Mouse (Mus musculus) midbrain, embryonic 14.5 days (tissue): ENCODE data around the gene Smtn. TPM values are rescaled to one million over a fixed set of nuclear protein-coding genes. Genes with fewer than 3 reads are reported as not detected.

Source experiments
- ATAC-seq: fragments of 200-750 bp; cut with Nextera tagmentation; 2 replicates; pipeline ENCODE4 v1.8.0; 2017; ENCODE audit warnings: moderate number of reproducible peaks, moderate library complexity; ENCODE audit not compliant: low FRiP score, low TSS enrichment
- DNase-seq: peaks from one replicate; pipeline ENCODE4 v3.0.0-alpha.2; 2015
- H3K27ac ChIP-seq: fragments of 300-500 bp; sonication (generic); replicated peaks from 2 replicates; pipeline ENCODE4 v1.5.1; 2014; ENCODE audit warnings: mild to moderate bottlenecking, low read depth, low read length, moderate library complexity
- H3K27me3 ChIP-seq: fragments of 300-500 bp; sonication (generic); 2 replicates; pipeline ENCODE4 v1.6.1; 2014; ENCODE audit warnings: low read length, control low read depth, mixed read lengths; ENCODE audit not compliant: control insufficient read depth, insufficient read depth
- H3K36me3 ChIP-seq: fragments of 300-500 bp; sonication (generic); 2 replicates; pipeline ENCODE4 v1.6.1; 2014; ENCODE audit warnings: low read length, control low read depth; ENCODE audit not compliant: control insufficient read depth, insufficient read depth
- H3K4me1 ChIP-seq: fragments of 300-500 bp; sonication (generic); 2 replicates; pipeline ENCODE4 v1.6.1; 2014; ENCODE audit warnings: mild to moderate bottlenecking, antibody characterized with exemption, low read length, control low read depth; ENCODE audit not compliant: control insufficient read depth, insufficient read depth
- H3K4me2 ChIP-seq: fragments of 300-500 bp; sonication (generic); 2 replicates; pipeline ENCODE4 v1.6.1; 2014; ENCODE audit warnings: mild to moderate bottlenecking, low read length, moderate library complexity
- H3K4me3 ChIP-seq: fragments of 300-500 bp; sonication (generic); replicated peaks from 2 replicates; pipeline ENCODE4 v1.5.1; 2014; ENCODE audit warnings: low read depth, low read length
- H3K9ac ChIP-seq: fragments of 300-500 bp; sonication (generic); replicated peaks from 2 replicates; pipeline ENCODE4 v1.6.1; 2014; ENCODE audit warnings: mild to moderate bottlenecking, low read length, moderate library complexity
- H3K9me3 ChIP-seq: fragments of 300-500 bp; sonication (generic); 2 replicates; pipeline ENCODE4 v1.6.1; 2016; ENCODE audit warnings: low read length, control low read depth, mixed read lengths; ENCODE audit not compliant: control insufficient read depth
- WGBS: fragments of 180-500 bp; shearing (Covaris S2); extraction: QIAGEN DNeasy Blood & Tissue Kit; methylation state at CpG from one replicate; pipeline ENCODE4 v1.1.7; 2014; 5-methylcytosine and 5-hydroxymethylcytosine counted together
- polyA plus RNA-seq: library from polyadenylated mRNA; unstranded; fragments of >200 nt; fragmentation: Nextera tagmentation; extraction: Ambion mirVana; gene quantifications from 2 replicates; pipeline ENCODE4 v1.2.1, GENCODE M21; 2014

Gene Smtn
- polyA plus RNA-seq, 1 experiment from 2014 or later = 12.8 TPM

DNA sequence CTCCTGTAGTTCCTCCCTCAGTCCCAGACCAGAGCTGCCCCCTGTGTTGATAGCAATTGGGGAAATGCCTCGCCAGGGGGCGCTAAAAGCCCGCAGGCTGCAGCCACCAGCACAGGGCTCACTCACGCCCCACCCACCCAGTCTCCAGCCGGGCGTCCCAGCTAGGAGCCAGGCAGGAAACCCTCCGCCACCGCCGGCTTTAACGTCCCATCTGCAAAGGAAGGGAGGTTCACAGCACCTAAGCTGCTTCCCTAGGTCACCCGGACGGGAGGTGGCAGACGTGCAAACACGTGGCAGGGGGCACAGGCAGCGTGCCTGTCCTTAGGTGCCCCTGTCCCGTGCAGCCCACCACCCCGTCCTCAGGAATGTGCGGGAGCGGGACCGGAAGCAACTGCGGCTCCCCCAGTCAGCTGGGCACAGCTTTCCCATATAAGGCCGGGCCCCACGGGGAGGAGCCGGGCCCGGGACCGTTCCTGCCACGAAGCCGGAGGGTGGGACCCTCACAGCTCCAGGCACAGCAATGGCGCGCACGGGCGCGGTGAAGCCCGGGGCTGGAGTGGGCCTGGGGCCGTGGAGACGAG lies 4.9 kb downstream of the Smtn start:
- under 1% methylated on average over 36 of the region's 36 CpGs for WGBS
- peak overlapping the region; percentile 72 for H3K9ac ChIP-seq
- peak; percentile 97 for DNase-seq

DNA sequence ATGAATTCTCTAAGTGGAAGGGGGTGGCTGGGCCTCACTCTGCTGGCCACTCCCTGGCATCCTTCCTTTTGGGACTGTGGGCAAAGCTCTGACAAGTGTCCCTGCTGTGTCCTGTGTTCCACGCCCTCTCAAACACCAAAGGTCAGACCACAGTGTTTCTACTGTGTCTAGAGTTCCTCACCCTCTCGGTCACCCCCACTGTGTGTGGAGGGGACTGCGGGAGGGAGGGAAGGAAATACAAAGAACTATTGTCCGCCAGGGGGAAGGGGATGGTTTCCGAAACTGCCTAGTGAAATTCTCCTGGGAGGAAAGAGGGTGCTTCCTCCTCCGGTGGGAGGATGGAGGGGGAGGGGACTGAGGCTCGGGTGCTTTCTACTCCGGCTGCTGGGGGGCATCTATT lies 5.5 kb downstream of the Smtn start:
- Histone ChIP-seq H3K9me3 (no peaks in the 10 kb centered on the region), H3K4me2 (peak overlapping the region; percentile 96), H3K27me3 (no peaks in the 10 kb centered on the region), H3K36me3 (no peaks in the 10 kb centered on the region), H3K27ac (no peak overlapping the region), H3K9ac (peak overlapping the region; percentile 20; the same call in 1 of the 2 replicates), H3K4me1 (peaks cover 18% of the 10 kb centered on the region), H3K4me3 (peak overlapping the region; percentile 59; the same call in 1 of the 2 replicates)
- ATAC-seq (no peak), DNase-seq (no peak)
- 9% methylated on average over 8 of the region's 8 CpGs for WGBS

More for the DNA sequence above, 4.9 kb downstream of the Smtn start:
- Histone ChIP-seq H3K27ac (peak overlapping the region; percentile 74), H3K27me3 (no peaks in the 10 kb centered on the region), H3K4me2 (peak overlapping the region; percentile 96), H3K4me3 (peak overlapping the region; percentile 59), H3K9me3 (no peaks in the 10 kb centered on the region), H3K4me1 (peaks cover 18% of the 10 kb centered on the region), H3K36me3 (no peaks in the 10 kb centered on the region)
- peak; percentile 87 for ATAC-seq

DNA sequence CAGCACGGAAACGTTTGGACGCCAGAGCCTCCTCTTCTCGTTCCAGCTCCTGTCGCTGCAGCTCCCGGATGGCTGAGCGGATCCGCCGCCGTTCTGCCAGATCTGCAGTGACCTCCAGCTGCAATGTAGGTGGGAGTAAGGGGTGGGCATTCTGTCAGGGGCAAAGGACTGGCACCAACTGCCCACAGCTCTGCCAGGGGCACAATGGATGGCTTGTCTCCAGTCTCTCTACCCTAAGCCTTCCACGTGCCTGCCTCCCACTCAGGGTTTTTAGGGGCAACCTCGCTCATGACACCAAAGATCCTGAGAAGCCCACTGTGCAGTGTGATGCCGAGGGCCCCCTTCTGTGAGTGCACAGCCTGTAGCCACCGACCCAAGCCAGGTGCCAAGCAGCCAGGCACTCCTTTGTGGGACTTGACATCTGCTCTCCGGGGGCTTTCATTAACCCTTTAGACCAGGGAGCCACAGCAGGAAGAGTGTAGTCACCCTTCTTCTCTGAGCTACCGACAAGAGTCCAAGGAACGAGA lies 6.9 kb downstream of the Smtn start:
- Histone ChIP-seq H3K9ac (no peak overlapping the region), H3K4me3 (no peak overlapping the region), H3K4me1 (peaks cover 9% of the 10 kb centered on the region), H3K4me2 (no peak overlapping the region), H3K9me3 (no peaks in the 10 kb centered on the region), H3K36me3 (peaks cover 4% of the 10 kb centered on the region; the same call in 1 of the 2 replicates), H3K27ac (no peak overlapping the region), H3K27me3 (no peaks in the 10 kb centered on the region)
- no peak for DNase-seq
- WGBS = 89% methylated on average over 17 of the region's 17 CpGs
- no peak for ATAC-seq

DNA sequence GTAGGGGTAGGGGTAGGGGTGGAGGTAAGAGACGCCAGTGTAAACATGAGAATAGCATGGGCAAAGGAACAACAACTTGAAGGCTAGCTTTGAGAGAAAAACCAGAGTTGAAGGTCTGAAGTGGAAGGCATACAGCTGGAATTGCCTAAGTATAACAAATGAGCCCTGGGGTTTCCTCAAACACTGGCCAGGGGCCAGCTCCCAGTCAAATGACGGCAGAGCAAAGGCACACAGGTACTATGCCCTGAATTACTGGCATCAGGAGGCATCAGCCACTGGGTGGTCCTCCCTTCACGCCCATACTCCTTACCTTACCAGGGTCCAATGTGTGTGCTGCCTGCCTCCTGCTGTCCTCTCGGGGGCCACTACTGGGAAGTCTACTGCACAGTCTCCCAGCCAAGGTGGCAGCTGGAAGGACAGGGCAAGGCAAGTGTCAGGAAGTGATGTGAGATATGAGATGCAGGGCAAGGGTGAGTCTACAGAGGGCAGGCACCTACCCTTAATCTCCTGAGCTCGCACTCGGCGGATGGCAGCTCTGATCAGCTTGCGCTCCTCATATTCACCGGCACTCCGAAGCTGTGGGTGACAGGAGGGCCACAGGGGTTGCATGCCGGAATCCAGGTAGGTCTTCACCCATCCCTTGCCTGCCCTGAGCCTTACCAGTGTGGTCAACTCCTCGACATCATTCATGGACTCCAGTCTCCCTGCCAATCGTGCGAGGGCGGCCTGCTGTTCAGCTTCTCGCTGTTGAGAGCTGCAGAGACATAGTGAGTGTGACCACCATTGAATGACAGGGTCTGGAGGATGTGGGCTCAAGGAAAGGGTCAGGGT lies 8.1 kb downstream of the Smtn start:
- no peak overlapping the region for H3K4me3 ChIP-seq
- no peak overlapping the region for H3K27ac ChIP-seq
- H3K9me3 ChIP-seq = no peaks in the 10 kb centered on the region
- H3K4me2 ChIP-seq = no peak overlapping the region
- H3K9ac ChIP-seq = no peak overlapping the region
- H3K4me1 ChIP-seq = peaks cover 7% of the 10 kb centered on the region
- ATAC-seq (no peak), DNase-seq (no peak)
- peaks cover 4% of the 10 kb centered on the region; the same call in 1 of the 2 replicates for H3K36me3 ChIP-seq
- 92% methylated on average over 16 of the region's 16 CpGs for WGBS
- H3K27me3 ChIP-seq = no peaks in the 10 kb centered on the region

DNA sequence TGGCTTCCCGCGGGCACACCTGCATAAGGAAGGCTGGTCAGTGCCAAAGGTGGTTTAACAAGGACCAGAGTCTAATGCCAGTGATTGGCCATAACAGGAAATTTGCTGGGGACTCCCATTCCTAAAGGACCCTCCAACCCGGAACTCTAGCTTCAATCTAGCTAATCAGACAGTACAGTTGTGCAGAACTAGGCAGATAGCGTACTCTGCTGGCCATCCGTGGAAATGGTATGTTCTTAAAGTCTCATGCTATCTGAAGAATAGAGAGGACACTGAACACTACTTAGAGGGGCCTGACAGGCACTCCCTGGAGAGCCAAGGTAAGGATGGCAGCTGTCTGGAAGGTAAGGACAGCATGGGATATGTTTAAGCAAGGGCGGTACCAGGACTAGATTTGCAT lies 8.8 kb downstream of the Smtn start:
- Histone ChIP-seq H3K27ac (no peak overlapping the region), H3K27me3 (no peaks in the 10 kb centered on the region), H3K36me3 (peaks cover 4% of the 10 kb centered on the region; the same call in 1 of the 2 replicates), H3K4me1 (peaks cover 7% of the 10 kb centered on the region), H3K4me3 (no peak overlapping the region), H3K9me3 (no peaks in the 10 kb centered on the region), H3K9ac (no peak overlapping the region), H3K4me2 (no peak overlapping the region)
- WGBS = 87% methylated on average over 6 of the region's 6 CpGs
- no peak for ATAC-seq
- peak; percentile 31 for DNase-seq

DNA sequence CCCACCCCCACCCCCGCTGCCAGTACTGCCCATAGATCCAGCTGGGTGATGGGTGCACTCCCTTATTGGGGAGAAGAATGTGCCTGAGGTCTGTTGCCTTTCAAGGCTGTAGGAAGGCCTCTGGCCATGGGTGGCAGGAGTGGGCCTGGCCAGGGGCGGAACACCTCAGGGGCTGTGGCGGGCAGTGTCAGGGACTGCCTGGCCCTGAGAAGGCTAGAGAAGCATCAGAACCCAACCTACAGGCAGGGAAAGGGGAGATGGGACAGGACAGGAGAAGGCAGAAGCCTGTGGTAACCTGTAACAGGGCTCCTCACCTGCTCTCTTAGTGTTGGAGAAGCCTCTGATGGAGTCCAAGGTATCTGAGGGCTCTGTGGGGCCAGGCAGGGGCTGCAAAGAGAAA lies 9.7 kb downstream of the Smtn start:
- peaks cover 4% of the 10 kb centered on the region; the same call in 1 of the 2 replicates for H3K36me3 ChIP-seq
- H3K4me3 ChIP-seq = no peak overlapping the region
- ATAC-seq = no peak
- H3K9ac ChIP-seq = no peak overlapping the region
- H3K9me3 ChIP-seq = no peaks in the 10 kb centered on the region
- H3K4me2 ChIP-seq = no peak overlapping the region
- no peak overlapping the region for H3K27ac ChIP-seq
- peaks cover 2% of the 10 kb centered on the region; the same call in 1 of the 2 replicates for H3K4me1 ChIP-seq
- no peak for DNase-seq
- no peaks in the 10 kb centered on the region for H3K27me3 ChIP-seq
- WGBS = 91% methylated on average over 3 of the region's 3 CpGs

DNA sequence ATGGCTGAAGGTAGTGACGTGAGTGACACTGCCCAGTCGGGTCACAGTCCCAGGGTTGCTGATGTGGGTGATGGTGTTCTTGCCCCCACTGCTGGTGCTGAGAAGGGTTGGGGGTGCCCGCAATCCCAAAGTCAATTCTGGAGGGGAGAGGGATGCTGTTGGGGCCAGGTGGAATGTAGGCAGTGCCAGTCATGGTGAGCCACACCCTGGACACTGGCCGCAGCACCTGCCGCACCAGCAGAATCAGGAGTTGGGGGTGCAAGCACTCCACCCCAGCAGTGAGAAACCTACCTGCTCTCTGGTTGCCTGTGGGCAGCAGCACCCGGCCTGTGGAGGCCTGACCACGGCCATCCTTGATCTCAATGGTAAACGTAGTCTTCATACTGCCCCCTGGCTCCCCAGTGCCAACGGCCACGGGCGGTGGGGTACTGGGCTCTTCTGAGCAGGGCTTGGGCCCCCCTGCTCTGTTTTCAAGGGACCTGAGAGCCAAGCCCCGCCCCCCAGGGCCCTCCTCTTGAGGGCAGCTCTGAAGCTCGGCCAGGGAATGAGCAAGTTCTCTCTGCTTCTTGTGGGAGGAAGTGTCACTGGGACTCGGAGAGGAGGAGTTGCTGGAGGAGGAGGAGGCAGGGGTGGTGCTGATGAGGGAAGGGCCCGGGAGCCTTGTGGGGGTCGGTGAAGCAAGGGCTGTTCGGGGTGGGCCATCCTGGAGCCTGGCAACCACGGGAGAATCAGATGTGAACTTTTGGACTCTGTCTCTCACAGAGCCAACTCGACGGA lies 10.7 kb downstream of the Smtn start:
- Histone ChIP-seq H3K4me3 (no peak overlapping the region), H3K27ac (no peak overlapping the region), H3K4me1 (no peaks in the 10 kb centered on the region), H3K4me2 (no peak overlapping the region), H3K27me3 (no peaks in the 10 kb centered on the region), H3K9me3 (no peaks in the 10 kb centered on the region), H3K36me3 (peaks cover 4% of the 10 kb centered on the region; the same call in 1 of the 2 replicates), H3K9ac (no peak overlapping the region)
- no peak for DNase-seq
- 85% methylated on average over 20 of the region's 20 CpGs for WGBS
- no peak for ATAC-seq

DNA sequence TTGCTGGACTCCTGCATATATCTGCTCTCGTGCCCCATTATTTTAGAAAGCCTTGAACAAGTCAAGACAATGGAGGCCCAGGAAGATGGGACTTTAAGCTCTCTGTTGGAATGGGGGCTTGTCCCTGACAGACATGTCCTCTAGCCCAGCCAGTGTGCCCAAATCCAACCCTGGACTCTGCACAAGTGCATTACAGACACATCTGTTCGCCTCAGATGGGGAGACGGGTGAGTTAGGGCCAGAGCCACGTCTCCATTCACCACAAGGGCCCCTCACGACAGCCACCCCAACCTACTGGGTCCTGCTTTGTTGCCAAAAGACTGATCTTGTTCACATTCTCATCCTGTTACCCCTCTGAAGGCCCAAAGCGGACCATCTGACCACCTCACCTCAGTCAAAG lies 12.2 kb downstream of the Smtn start:
- Histone ChIP-seq H3K4me3 (no peak overlapping the region), H3K9ac (no peak overlapping the region), H3K4me2 (no peak overlapping the region), H3K27ac (no peak overlapping the region), H3K9me3 (no peaks in the 10 kb centered on the region), H3K36me3 (peaks cover 4% of the 10 kb centered on the region; the same call in 1 of the 2 replicates), H3K4me1 (no peaks in the 10 kb centered on the region), H3K27me3 (no peaks in the 10 kb centered on the region)
- ATAC-seq = no peak
- no peak for DNase-seq
- WGBS = 83% methylated on average over 6 of the region's 6 CpGs
